In the genomic region with DNA sequence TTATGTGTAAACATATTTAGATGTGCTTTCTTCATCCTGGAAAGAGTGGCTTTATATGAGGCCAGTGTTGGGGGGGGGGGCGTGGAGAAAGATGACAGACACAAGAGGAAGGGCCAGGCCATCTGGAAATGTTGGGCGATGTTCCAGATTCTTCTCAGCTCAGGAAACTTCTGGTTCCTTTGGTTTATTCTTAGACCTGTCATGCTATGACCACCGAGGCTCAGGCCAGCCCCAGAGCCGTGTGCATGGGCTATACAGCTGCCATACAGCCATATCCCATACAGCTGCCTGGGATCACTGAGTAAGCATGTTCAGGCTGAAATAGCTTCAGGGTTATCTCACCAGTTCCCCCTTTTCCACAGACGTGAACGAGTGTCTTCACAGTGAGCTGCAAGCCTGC, we compare ENCODE assay signal across 11 mouse cellular contexts. TPM values are rescaled to one million over a fixed set of nuclear protein-coding genes. Genes with fewer than 3 reads are reported as not detected.
DNase-seq lines count a peak whose midpoint lies in the region; ATAC-seq lines count a peak whose summit lies in the region.
"Had no signal": no experiment of that assay in that cellular context is flagged by ENCODE, and none has a peak within 500 bp of the region (broad histone marks: within the 10 kb centered on the region; RNA-seq: fewer than 3 reads in every experiment).

No protein-coding gene starts in this region.

- H3K4me3 ChIP-seq in heart, embryonic 11.5 days (ENCODE audit: low read depth, low read length): no peak overlapping the region
- no peak overlapping the region for H3K4me3 ChIP-seq in kidney, embryonic 16.5 days (ENCODE audit: low read length)

- ATAC-seq in heart, embryonic 11.5 days (replicated peaks; ENCODE audit: insufficient number of reproducible peaks, low FRiP score, low TSS enrichment): no peak
- ATAC-seq in kidney, embryonic 16.5 days (ENCODE audit: low FRiP score, low TSS enrichment): peak; percentile 61
- ATAC-seq in megakaryocyte progenitor cell, adult 5-6 weeks (replicated peaks; ENCODE audit: poor library complexity): peak; percentile 72
- ATAC-seq: CD4-positive, CD25-positive, alpha-beta regulatory T cell, adult 4 months had no signal

- no peak overlapping the region for H3K9ac ChIP-seq in heart, embryonic 11.5 days (ENCODE audit: low read depth, low read length)
- H3K9ac ChIP-seq in kidney, embryonic 16.5 days (replicated peaks; ENCODE audit: low read length): no peak overlapping the region

- intact Hi-C loops in left cerebral cortex, postnatal 25 days (cut with DNase I): no loop called here
- intact Hi-C loops in left cerebral cortex, postnatal 36 days (cut with DNase I): no loop called here

- H3K27me3 ChIP-seq in heart, embryonic 11.5 days (ENCODE audit: control insufficient read depth, insufficient read depth, low read length): no peaks in the 10 kb centered on the region
- no peaks in the 10 kb centered on the region for H3K27me3 ChIP-seq in kidney, embryonic 16.5 days (ENCODE audit: insufficient read depth, low read length)

- H3K36me3 ChIP-seq in heart, embryonic 11.5 days (ENCODE audit: control insufficient read depth, insufficient read depth, low read length): no peaks in the 10 kb centered on the region
- H3K36me3 ChIP-seq in kidney, embryonic 16.5 days (ENCODE audit: insufficient read depth, low read length): no peaks in the 10 kb centered on the region

- no peak overlapping the region for H3K27ac ChIP-seq in heart, embryonic 11.5 days (ENCODE audit: low read depth, low read length)
- peak overlapping the region; percentile 49; the same call in 1 of the 2 replicates for H3K27ac ChIP-seq in kidney, embryonic 16.5 days (ENCODE audit: low read length)

- no peaks in the 10 kb centered on the region for H3K9me3 ChIP-seq in heart, embryonic 11.5 days (replicated peaks; ENCODE audit: control insufficient read depth, low read length)
- H3K9me3 ChIP-seq in kidney, embryonic 16.5 days (ENCODE audit: low read length): no peaks in the 10 kb centered on the region

- H3K4me2 ChIP-seq in heart, embryonic 11.5 days: no peak overlapping the region
- no peak overlapping the region for H3K4me2 ChIP-seq in kidney, embryonic 16.5 days (replicated peaks; ENCODE audit: low read depth, low read length)

- DNase-seq in heart, adult 11 months: peak; percentile 91
- DNase-seq in left cerebral cortex, postnatal 25 days (ENCODE audit: low spot score in 2 of 2): peak; percentile 4 to 36
- no peak for DNase-seq in left cerebral cortex, postnatal 36 days (ENCODE audit: low spot score in 2 of 2)
- no peak for DNase-seq in ovary, postnatal 14 days (ENCODE audit: low spot score)
- DNase-seq in adrenal gland, adult 8-10 months: no peak
- DNase-seq: thymus, postnatal 14 days had no signal

- 69% methylated on average over 6 of the region's 6 CpGs for WGBS in heart, embryonic 11.5 days (ENCODE audit: insufficient replicate concordance)
- 66% methylated on average over 6 of the region's 6 CpGs for whole genome bisulfite sequencing in kidney, embryonic 16.5 days

- H3K4me1 ChIP-seq in heart, embryonic 11.5 days (ENCODE audit: control insufficient read depth, insufficient read depth, low read length): 0 out of 2 replicates have a peak, but pooled peaks cover 2% of the 10 kb centered on the region
- H3K4me1 ChIP-seq in kidney, embryonic 16.5 days (ENCODE audit: insufficient read depth, low read length): peaks cover 6% of the 10 kb centered on the region

RNA-seq across cellular contexts. Expression of gene Umodl1, which starts 18.9 kb away (rescaled TPM):
- polyA plus RNA-seq in heart, embryonic 11.5 days (2014; fragmentation: Nextera tagmentation; extraction: Ambion mirVana): not detected in 2 replicates
- under 1 TPM; 0.11 to 0.25 TPM for total RNA-seq in left cerebral cortex, postnatal 25 days (2021)
- total RNA-seq in left cerebral cortex, postnatal 36 days (2021): under 1 TPM; 0.17 to 0.34 TPM
- polyA plus RNA-seq in kidney, embryonic 16.5 days (2015; fragmentation: Nextera tagmentation; extraction: Ambion mirVana): 0.14 TPM in 2 replicates
- not detected in 2 replicates for total RNA-seq in megakaryocyte progenitor cell, adult 5-6 weeks (2015)
- not detected in 2 replicates for total RNA-seq in megakaryocyte progenitor cell, adult 5-6 weeks (2017)
- 1 to 10 TPM in 2 of 4 experiments, not detected in 2; 1.4 to 2.5 TPM for total RNA-seq in adrenal gland, adult 8-10 months (2022)
- total RNA-seq: gastrocnemius, adult 8-10 months had no signal
- polyA plus RNA-seq: CD4-positive, CD25-positive, alpha-beta regulatory T cell, adult 4 months had no signal

Comparison
In these comparisons a context has a peak if more than half of its experiments do, and no peak if none do; other contexts are left out.
1. DNase-seq: peak in heart, adult 11 months (single experiment) and left cerebral cortex, postnatal 25 days (2 of 2); none in left cerebral cortex, postnatal 36 days (0 of 2), ovary, postnatal 14 days (single experiment) and adrenal gland, adult 8-10 months (single experiment).